Mouse (Mus musculus) lung, embryonic 15.5 days (tissue): Measurements from ENCODE around the gene Ccdc17. TPM values are rescaled to one million over a fixed set of nuclear protein-coding genes. Genes with fewer than 3 reads are reported as not detected.

ENCODE experiments used
- ATAC-seq: fragments of 200-750 bp; cut with Nextera tagmentation; 2 replicates; pipeline ENCODE4 v1.8.0; 2017; ENCODE audit warnings: moderate number of reproducible peaks, borderline replicate concordance; ENCODE audit not compliant: low FRiP score, low TSS enrichment; ENCODE audit errors: extremely low read depth
- H3K27ac ChIP-seq: fragments of 300-500 bp; sonication (generic); 2 replicates; pipeline ENCODE4 v1.5.1; 2015; ENCODE audit warnings: moderate library complexity, mild to moderate bottlenecking, inconsistent platforms
- H3K27me3 ChIP-seq: fragments of 300-500 bp; sonication (generic); 2 replicates; pipeline ENCODE4 v1.6.1; 2015; ENCODE audit warnings: inconsistent platforms
- H3K36me3 ChIP-seq: fragments of 300-500 bp; sonication (generic); 2 replicates; pipeline ENCODE4 v1.6.1; 2015; ENCODE audit warnings: inconsistent platforms
- H3K4me1 ChIP-seq: fragments of 300-500 bp; sonication (generic); 2 replicates; pipeline ENCODE4 v1.6.1; 2015; ENCODE audit warnings: inconsistent platforms
- H3K4me2 ChIP-seq: fragments of 300-500 bp; sonication (generic); 2 replicates; pipeline ENCODE4 v1.6.1; 2015; ENCODE audit warnings: inconsistent platforms, mild to moderate bottlenecking, moderate library complexity
- H3K4me3 ChIP-seq: fragments of 300-500 bp; sonication (generic); 2 replicates; pipeline ENCODE4 v1.5.1; 2015; ENCODE audit warnings: mild to moderate bottlenecking, inconsistent platforms
- H3K9ac ChIP-seq: fragments of 300-500 bp; sonication (generic); 2 replicates; pipeline ENCODE4 v1.6.1; 2015; ENCODE audit warnings: inconsistent platforms
- H3K9me3 ChIP-seq: fragments of 300-500 bp; sonication (generic); 2 replicates; pipeline ENCODE4 v1.6.1; 2016; ENCODE audit warnings: inconsistent platforms
- WGBS: fragments of 180-500 bp; shearing (Covaris S2); methylation state at CpG from one replicate; pipeline ENCODE4 v1.1.7; 2015; 5-methylcytosine and 5-hydroxymethylcytosine counted together
- polyA plus RNA-seq: library from polyadenylated mRNA; unstranded; fragments of >200 nt; fragmentation: Nextera tagmentation; extraction: Ambion mirVana; gene quantifications from 2 replicates; pipeline ENCODE4 v1.2.1, GENCODE M21; 2015

Ccdc17 gene
- 6.3 and 9.1 TPM in 2 replicates for polyA plus RNA-seq

DNA sequence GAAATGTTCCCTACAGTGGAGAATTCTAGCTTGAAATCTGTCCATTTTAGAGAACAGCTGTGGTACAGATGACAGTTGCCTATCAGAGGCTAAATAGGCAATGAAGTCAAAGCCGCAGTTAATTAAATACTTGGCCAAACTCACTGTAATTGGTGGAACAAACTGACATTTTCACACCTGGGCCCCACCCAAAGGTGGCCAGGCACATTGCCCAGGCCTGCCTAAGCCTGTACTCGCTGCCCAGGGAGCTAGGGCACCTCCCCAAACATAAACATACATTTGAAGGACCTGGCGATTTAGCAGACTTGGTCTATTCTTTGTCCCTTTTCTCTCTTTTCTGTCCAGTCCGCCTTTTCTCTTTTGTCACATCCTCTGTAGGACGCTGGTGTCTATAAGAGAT is at the start of gene Ccdc17:
Gene Ccdc17, plus strand, starts transcription at position 276 of the 400 bp plus-strand sequence.
- H3K9ac ChIP-seq = peak within 1 kb of the TSS; percentile 61

DNA sequence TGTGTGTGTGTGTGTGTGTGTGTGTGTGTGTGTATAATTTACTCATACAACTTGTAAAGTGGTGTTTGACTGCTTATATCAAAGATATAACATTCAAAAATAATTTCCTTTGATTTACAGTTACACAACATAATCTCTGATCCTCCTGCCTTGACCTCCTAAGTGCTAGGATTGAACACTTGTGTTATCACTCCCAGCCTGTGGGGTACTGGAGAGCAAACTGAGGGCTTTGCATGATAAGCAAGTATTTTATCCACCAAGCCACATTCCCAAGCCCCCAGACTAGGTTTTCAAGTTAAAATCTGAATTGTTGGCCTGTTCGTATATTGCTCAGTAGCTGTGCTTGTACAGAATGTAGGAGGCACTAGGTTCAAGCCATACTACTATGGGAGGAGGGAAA is 46.0 kb upstream of the Ccdc17 start:
- Histone ChIP-seq H3K4me2 (no peak overlapping the region), H3K4me1 (no peaks in the 10 kb centered on the region), H3K36me3 (peaks cover 13% of the 10 kb centered on the region), H3K4me3 (no peak overlapping the region), H3K27me3 (no peaks in the 10 kb centered on the region), H3K9me3 (no peaks in the 10 kb centered on the region), H3K9ac (no peak overlapping the region), H3K27ac (no peak overlapping the region)
- no peak for ATAC-seq
- 91% methylated on average over 1 of the region's 1 CpGs for WGBS

More for the DNA sequence above, at the start of gene Ccdc17:
- peaks cover 17% of the 10 kb centered on the region for H3K4me1 ChIP-seq
- no peaks in the 10 kb centered on the region for H3K9me3 ChIP-seq
- H3K4me3 ChIP-seq = peak within 1 kb of the TSS; percentile 66
- H3K4me2 ChIP-seq = peak within 1 kb of the TSS; percentile 90
- ATAC-seq = no peak
- 27% methylated on average over 5 of the region's 5 CpGs for WGBS
- no peaks in the 10 kb centered on the region for H3K27me3 ChIP-seq
- peak within 1 kb of the TSS; percentile 82 for H3K27ac ChIP-seq
- peaks cover 37% of the 10 kb centered on the region for H3K36me3 ChIP-seq

GRCm38 (mm10) chr4:116553035-116553434 is 43.4 kb upstream of the Ccdc17 start:
- Histone ChIP-seq H3K36me3 (peaks cover 13% of the 10 kb centered on the region), H3K9ac (no peak overlapping the region), H3K9me3 (no peaks in the 10 kb centered on the region), H3K27me3 (no peaks in the 10 kb centered on the region), H3K4me3 (no peak overlapping the region), H3K27ac (no peak overlapping the region), H3K4me2 (no peak overlapping the region), H3K4me1 (no peaks in the 10 kb centered on the region)
- WGBS = 87% methylated on average over 3 of the region's 3 CpGs
- ATAC-seq = no peak

- peaks cover 7% of the 10 kb centered on the region; the same call in 1 of the 2 replicates for H3K4me1 ChIP-seq
- H3K4me3 ChIP-seq = peak within 1 kb of the TSS; percentile 75
- peak within 1 kb of the TSS; percentile 72 for H3K9ac ChIP-seq
- no peak for ATAC-seq
- WGBS = 2% methylated on average over 23 of the region's 23 CpGs
- no peaks in the 10 kb centered on the region for H3K9me3 ChIP-seq
- H3K27me3 ChIP-seq = no peaks in the 10 kb centered on the region
- peak within 1 kb of the TSS; percentile 95 for H3K27ac ChIP-seq
- peak within 1 kb of the TSS; percentile 74 for H3K4me2 ChIP-seq
- peaks cover 13% of the 10 kb centered on the region for H3K36me3 ChIP-seq
These were observed 40.8 kb upstream of the Ccdc17 start, which contains the start of gene Tmem69 for GRCm38 (mm10) chr4:116555413-116556300. Tmem69 (minus strand) TSS chr4:116555936.

DNA sequence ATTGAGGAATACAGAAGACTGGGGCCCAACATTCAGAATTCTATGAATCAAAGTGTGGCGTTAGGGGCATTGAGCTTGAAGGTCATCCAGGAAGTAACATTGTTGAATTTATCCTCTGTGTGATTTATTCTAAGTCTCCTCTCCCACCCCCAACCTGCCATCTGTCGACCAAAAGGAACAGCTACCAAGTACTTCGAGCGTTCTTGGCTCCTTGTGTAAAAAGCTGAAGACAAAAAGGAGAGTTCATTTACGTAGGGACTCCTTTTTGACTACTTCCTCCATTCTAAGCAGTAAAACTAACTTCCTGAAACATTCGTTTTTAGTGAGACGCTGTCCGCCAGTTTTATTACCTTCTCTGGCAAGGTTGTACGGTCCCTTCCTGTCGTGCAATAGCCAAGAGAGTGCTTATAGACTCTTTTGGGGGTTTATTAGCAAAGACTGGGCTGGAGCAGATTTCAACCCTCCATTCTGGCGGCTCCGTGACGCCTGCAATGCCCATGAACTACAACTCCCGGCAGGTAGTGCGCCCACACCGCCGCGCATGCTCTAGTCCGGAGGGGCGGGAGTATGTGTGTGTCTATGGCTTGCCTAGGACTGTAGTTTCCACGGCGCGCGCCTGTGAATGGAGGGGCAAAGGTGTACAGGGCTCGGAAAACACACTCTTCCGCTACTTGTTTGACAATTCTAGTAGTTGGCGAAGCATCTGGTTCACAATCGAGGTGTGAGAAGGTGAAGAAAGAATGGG is 39.7 kb upstream of the Ccdc17 start:
- Histone ChIP-seq H3K9ac (peak overlapping the region; percentile 72), H3K27ac (peak overlapping the region; percentile 95), H3K9me3 (no peaks in the 10 kb centered on the region), H3K4me3 (peak overlapping the region; percentile 75), H3K4me2 (peak overlapping the region; percentile 74), H3K36me3 (peaks cover 13% of the 10 kb centered on the region), H3K27me3 (no peaks in the 10 kb centered on the region), H3K4me1 (peaks cover 7% of the 10 kb centered on the region; the same call in 1 of the 2 replicates)
- under 1% methylated on average over 28 of the region's 28 CpGs for WGBS
- ATAC-seq = peak; percentile 95

DNA sequence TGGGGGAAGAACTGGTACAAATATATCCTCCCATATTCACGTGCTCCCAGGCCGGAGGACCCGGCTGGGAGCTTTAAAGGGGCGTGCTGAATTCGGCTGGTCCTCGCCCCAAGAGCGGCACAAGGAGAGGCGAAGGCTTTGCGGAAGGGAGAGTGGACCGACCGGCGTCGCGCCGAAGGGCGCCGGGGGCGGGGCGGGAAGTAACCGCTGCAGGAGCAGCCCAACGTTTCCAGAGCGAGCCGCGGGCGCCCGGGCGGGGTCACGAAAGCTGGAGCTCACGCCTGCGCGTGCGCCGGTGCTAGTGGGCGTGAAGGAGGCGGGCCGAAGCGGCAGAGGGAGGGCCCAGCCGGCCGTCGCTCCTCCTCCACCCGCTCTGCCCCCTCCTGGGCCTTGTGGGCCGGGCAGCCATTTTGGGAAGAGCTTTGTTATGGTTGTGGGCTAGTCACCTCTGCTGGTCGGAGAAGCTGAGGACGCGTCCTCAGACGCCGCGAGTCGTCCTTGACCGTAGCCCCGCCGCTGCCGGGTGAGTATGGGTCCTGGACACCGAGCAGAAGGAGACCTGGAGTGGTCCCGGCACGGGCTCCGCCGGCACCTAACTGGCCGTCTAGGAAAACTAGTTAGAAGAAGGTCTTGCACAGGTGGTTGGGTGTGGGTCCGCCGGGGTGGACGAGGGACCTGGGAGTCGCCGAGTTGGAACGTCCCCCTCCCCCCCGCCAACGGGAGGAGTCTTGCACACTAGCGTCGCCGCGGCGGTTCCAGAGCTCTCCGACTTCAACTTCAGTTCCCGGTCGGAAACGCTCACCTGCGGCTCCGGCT is 38.9 kb upstream of the Ccdc17 start, which contains the start of gene Gpbp1l1:
Gene Gpbp1l1, plus strand, starts transcription at position 353 of the 816 bp plus-strand sequence.
- H3K4me2 ChIP-seq = peak within 1 kb of the TSS; percentile 74
- ATAC-seq = peak; percentile 98
- peak within 1 kb of the TSS; percentile 75 for H3K4me3 ChIP-seq
- 0% methylated on average over 77 of the region's 78 CpGs for WGBS
- H3K4me1 ChIP-seq = peaks cover 7% of the 10 kb centered on the region; the same call in 1 of the 2 replicates
- peak within 1 kb of the TSS; percentile 81 for H3K9ac ChIP-seq
- H3K9me3 ChIP-seq = no peaks in the 10 kb centered on the region
- peak within 1 kb of the TSS; percentile 95 for H3K27ac ChIP-seq
- H3K27me3 ChIP-seq = no peaks in the 10 kb centered on the region
- H3K36me3 ChIP-seq = peaks cover 9% of the 10 kb centered on the region

DNA sequence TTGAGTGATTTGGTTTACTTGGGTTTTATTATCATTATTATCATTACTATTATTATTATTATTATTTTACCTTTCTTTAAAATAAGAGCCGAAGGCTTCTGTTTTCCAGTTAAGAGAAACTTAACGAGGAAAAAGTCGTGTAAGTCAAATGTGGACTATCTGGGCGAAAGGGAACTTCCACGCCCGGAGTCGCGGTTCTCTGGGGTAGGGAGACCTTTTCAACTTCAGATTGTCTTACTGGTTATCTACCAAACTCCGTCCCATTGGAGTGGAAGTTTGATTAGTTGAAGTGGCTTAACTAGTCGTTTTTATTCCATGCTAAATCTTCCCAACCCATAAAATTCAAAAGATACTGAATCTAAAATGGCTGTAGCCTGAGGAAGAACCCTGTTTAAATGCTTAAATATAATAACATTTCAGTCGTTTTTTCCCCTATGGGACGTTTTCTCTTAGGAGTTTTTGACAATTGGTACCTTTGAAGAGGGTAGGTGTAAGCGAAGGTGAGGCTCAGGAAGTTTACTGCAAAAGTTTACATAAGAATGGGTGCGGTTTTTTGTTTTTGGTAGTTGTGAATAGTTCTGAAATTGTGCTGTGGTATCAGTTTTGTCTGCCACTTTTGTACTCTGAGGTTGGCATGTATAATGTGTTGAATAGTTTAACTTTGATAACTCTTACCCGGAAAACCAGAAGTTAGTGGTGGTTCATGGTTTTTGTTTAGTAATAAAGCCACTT is 38.1 kb upstream of the Ccdc17 start:
- WGBS = 2% methylated on average over 15 of the region's 15 CpGs
- H3K27me3 ChIP-seq = no peaks in the 10 kb centered on the region
- ATAC-seq = no peak
- H3K27ac ChIP-seq = peak overlapping the region; percentile 94
- peaks cover 7% of the 10 kb centered on the region; the same call in 1 of the 2 replicates for H3K4me1 ChIP-seq
- peak overlapping the region; percentile 74 for H3K4me2 ChIP-seq
- H3K9ac ChIP-seq = peak overlapping the region; percentile 81
- peak overlapping the region; percentile 75 for H3K4me3 ChIP-seq
- H3K9me3 ChIP-seq = no peaks in the 10 kb centered on the region
- peaks cover 3% of the 10 kb centered on the region for H3K36me3 ChIP-seq

DNA sequence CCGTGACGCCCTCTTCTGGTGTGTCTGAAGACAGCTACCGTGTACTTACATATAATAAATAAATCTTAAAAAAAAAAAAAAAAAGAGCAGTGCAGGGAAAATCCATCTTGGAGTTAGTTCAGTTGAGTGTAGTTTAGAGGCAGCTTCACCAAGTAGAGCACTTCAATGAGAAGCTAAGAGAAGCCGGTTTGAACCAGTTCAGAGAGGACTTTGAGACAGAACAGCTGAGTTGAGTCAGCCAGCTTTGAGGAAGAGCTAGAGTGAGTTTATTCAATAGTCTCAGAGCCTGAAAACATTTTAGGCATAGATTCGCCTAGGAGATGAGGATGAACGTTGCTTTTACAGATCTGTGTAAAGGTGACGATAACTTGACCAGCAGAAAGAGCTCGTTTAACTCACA is 661 bp upstream of the Ccdc17 start:
- no peak overlapping the region for H3K27ac ChIP-seq
- H3K36me3 ChIP-seq = peaks cover 37% of the 10 kb centered on the region
- H3K4me2 ChIP-seq = no peak overlapping the region
- ATAC-seq = no peak
- peaks cover 17% of the 10 kb centered on the region for H3K4me1 ChIP-seq
- no peaks in the 10 kb centered on the region for H3K9me3 ChIP-seq
- 77% methylated on average over 8 of the region's 8 CpGs for WGBS
- H3K27me3 ChIP-seq = no peaks in the 10 kb centered on the region
- no peak overlapping the region for H3K4me3 ChIP-seq
- no peak overlapping the region for H3K9ac ChIP-seq

GRCm38 (mm10) chr4:116596978-116597881 is 776 bp downstream of the Ccdc17 start:
- no peaks in the 10 kb centered on the region for H3K27me3 ChIP-seq
- peak overlapping the region; percentile 90 for H3K4me2 ChIP-seq
- H3K9ac ChIP-seq = peak overlapping the region; percentile 61
- ATAC-seq = peak; percentile 96
- peak overlapping the region; percentile 82 for H3K27ac ChIP-seq
- peaks cover 37% of the 10 kb centered on the region for H3K36me3 ChIP-seq
- 1% methylated on average over 48 of the region's 50 CpGs for WGBS
- no peaks in the 10 kb centered on the region for H3K9me3 ChIP-seq
- peak overlapping the region; percentile 66 for H3K4me3 ChIP-seq
- H3K4me1 ChIP-seq = peaks cover 17% of the 10 kb centered on the region

- WGBS = 94% methylated on average over 2 of the region's 2 CpGs
These were observed 16.2 kb downstream of the Ccdc17 start for GRCm38 (mm10) chr4:116612621-116613020.

More at GRCm38 (mm10) chr4:116612621-116613020, 16.2 kb downstream of the Ccdc17 start:
- no peak overlapping the region for H3K4me2 ChIP-seq
- no peaks in the 10 kb centered on the region for H3K4me1 ChIP-seq
- ATAC-seq = no peak
- H3K27me3 ChIP-seq = no peaks in the 10 kb centered on the region
- no peak overlapping the region for H3K27ac ChIP-seq
- peaks cover 58% of the 10 kb centered on the region for H3K36me3 ChIP-seq
- no peaks in the 10 kb centered on the region for H3K9me3 ChIP-seq
- no peak overlapping the region for H3K4me3 ChIP-seq
- no peak overlapping the region for H3K9ac ChIP-seq
